Mouse (Mus musculus) skeletal muscle tissue, postnatal 0 days (tissue): Measurements from ENCODE around the gene Cyct. TPM values are rescaled to one million over a fixed set of nuclear protein-coding genes. Genes with fewer than 3 reads are reported as not detected.

ENCODE experiments used
- microRNA-seq, 2 experiments: library from miRNA; unstranded; fragments of <30 nt; microRNA quantifications; one replicate each; pipeline ENCODE4; 2016
- polyA plus RNA-seq: library from polyadenylated mRNA; unstranded; fragments of >200 nt; fragmentation: Nextera tagmentation; extraction: Ambion mirVana; gene quantifications from 2 replicates; pipeline ENCODE4 v1.2.1, GENCODE M21; 2015

Cyct gene
- not detected in 2 replicates for polyA plus RNA-seq

GRCm38 (mm10) chr2:76360226-76360625 lies at the start of gene Cyct:
Cyct (minus strand) TSS chr2:76360450.

GRCm38 (mm10) chr2:76406151-76406936 lies 46.1 kb upstream of the Cyct start, which contains the start of gene Osbpl6:
Osbpl6 (plus strand) TSS chr2:76406508.

GRCm38 (mm10) chr2:76369821-76370655 lies 9.8 kb upstream of the Cyct start, which contains the start of gene Rbm45:
Rbm45 (plus strand) TSS chr2:76369984.

GRCm38 (mm10) chr2:76338215-76339156 lies 21.8 kb downstream of the Cyct start, which contains the start of gene Pde11a:
Pde11a (minus strand) TSS chr2:76338774.

Small RNA genes lying within 50 kb of the gene (microRNA-seq; reads per million reads assigned to microRNA genes)
- gene Gm44337: 0 reads per million in 2 experiments

Other genes with a start within 250 kb of the Cyct start
- 0.05 and 0.10 TPM in 2 replicates for gene Pde11a, start 21.7 kb downstream of the Cyct start, polyA plus RNA-seq
- gene Rbm45, start 9.5 kb upstream of the Cyct start, polyA plus RNA-seq: 7.4 and 8.6 TPM in 2 replicates
- gene Osbpl6, start 46.1 kb upstream of the Cyct start, polyA plus RNA-seq: 2.0 and 2.3 TPM in 2 replicates